ENCODE assay signal across 8 mouse cellular contexts in the genomic region with DNA sequence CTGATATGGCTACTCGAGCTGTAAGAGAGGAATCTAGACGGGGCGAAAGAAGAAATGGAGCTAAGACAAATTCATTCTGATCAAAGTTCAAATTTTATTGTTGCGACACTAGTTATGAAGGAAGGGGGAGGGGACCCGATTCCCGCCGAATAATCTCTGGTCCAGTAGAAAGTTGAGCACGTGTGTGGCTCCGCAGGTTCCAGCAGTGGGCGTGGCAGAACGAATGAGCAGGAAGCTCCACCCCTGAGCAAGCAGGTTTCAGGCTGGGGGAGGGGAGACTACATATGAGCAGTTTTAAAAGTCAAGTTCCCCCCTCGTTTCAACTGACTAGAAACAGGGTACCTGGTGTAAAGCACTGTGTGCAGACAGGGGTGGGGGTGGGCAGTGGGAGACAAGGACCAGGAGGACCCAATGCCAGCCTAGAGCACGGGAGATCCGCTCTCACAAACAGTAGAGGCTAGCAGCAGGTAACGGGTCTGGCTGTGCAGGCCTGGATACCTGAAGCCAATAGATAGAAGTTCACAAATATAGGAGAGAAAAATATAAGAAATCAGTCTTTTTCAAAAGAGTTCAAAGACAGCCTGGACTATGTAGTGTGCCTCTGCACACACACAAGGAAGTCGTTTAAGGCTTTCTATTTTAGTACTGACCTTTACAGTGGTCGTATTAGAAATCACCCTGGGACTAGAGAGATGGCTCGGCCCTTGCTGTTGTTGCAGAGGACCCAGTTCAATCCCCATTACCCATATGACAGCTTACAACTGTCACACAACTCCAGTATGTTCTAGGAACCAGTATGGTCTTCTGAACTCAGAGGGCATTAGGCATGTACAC. TPM values are rescaled to one million over a fixed set of nuclear protein-coding genes. Genes with fewer than 3 reads are reported as not detected.
DNase-seq lines count a peak whose midpoint lies in the region; ATAC-seq lines count a peak whose summit lies in the region.

No protein-coding gene starts in this region.

- H3K27me3 ChIP-seq in hindbrain, embryonic 16.5 days (replicated peaks; ENCODE audit: control insufficient read depth, insufficient read depth, low read length): no peaks in the 10 kb centered on the region
- H3K27me3 ChIP-seq in liver, embryonic 13.5 days: no peaks in the 10 kb centered on the region

- no peaks in the 10 kb centered on the region for H3K9me3 ChIP-seq in hindbrain, embryonic 16.5 days (ENCODE audit: control insufficient read depth, low read length)
- H3K9me3 ChIP-seq in liver, embryonic 13.5 days (replicated peaks): no peaks in the 10 kb centered on the region

- 21% methylated on average over 18 of the region's 18 CpGs for WGBS in hindbrain, embryonic 16.5 days
- WGBS in liver, embryonic 13.5 days (ENCODE audit: insufficient replicate concordance): 5% methylated on average over 18 of the region's 18 CpGs

- peaks cover 3% of the 10 kb centered on the region; the same call in 1 of the 2 replicates for H3K4me1 ChIP-seq in brown adipose tissue, adult 24 weeks (ENCODE audit: control insufficient read depth, insufficient read depth, insufficient read length, low read length)
- H3K4me1 ChIP-seq in hindbrain, embryonic 16.5 days (ENCODE audit: control insufficient read depth, insufficient read depth, low read depth, low read length): no peaks in the 10 kb centered on the region
- H3K4me1 ChIP-seq in liver, embryonic 13.5 days (replicated peaks): peaks cover 27% of the 10 kb centered on the region

- peak; percentile 25 for DNase-seq in embryo, embryonic 10.5 days (ENCODE audit: low spot score)
- no peak for DNase-seq in embryo, embryonic 10 days (ENCODE audit: low spot score)
- peak; percentile 63 for DNase-seq in liver, embryonic 13.5 days
- peak; percentile 35 for DNase-seq in retina, embryonic 14.5 days (ENCODE audit: low spot score)
- no peak for DNase-seq in Muller cell, postnatal 12 days (ENCODE audit: inconsistent ontology term)
- no peak for DNase-seq in right cerebral cortex, postnatal 36 days (ENCODE audit: low spot score in 2 of 2)

- ATAC-seq in hindbrain, embryonic 16.5 days: peak; percentile 72; the same call in 1 of the 2 replicates
- ATAC-seq in liver, embryonic 13.5 days (ENCODE audit: low read depth): peak; percentile 66

- H3K36me3 ChIP-seq in hindbrain, embryonic 16.5 days (ENCODE audit: control insufficient read depth, insufficient read depth, low read length): no peaks in the 10 kb centered on the region
- H3K36me3 ChIP-seq in liver, embryonic 13.5 days: peaks cover 17% of the 10 kb centered on the region

- no peak overlapping the region for H3K27ac ChIP-seq in brown adipose tissue, adult 24 weeks (replicated peaks; ENCODE audit: low read depth, low read length)
- H3K27ac ChIP-seq in hindbrain, embryonic 16.5 days (ENCODE audit: low read depth, low read length): no peak overlapping the region
- H3K27ac ChIP-seq in liver, embryonic 13.5 days: peak overlapping the region; percentile 44

- H3K9ac ChIP-seq in hindbrain, embryonic 16.5 days (ENCODE audit: low read depth, low read length): no peak overlapping the region
- peak overlapping the region; percentile 64 for H3K9ac ChIP-seq in liver, embryonic 13.5 days

- peak overlapping the region; percentile 22 for H3K4me3 ChIP-seq in brown adipose tissue, adult 24 weeks (ENCODE audit: insufficient read depth, low read depth, low read length)
- peak overlapping the region; percentile 16 for H3K4me3 ChIP-seq in hindbrain, embryonic 16.5 days (ENCODE audit: low read length)
- peak overlapping the region; percentile 47 for H3K4me3 ChIP-seq in liver, embryonic 13.5 days (replicated peaks)

- H3K4me2 ChIP-seq in hindbrain, embryonic 16.5 days (ENCODE audit: low read length): peak overlapping the region; percentile 46
- peak overlapping the region; percentile 70 for H3K4me2 ChIP-seq in liver, embryonic 13.5 days

RNA-seq across cellular contexts. Expression of a gene that starts 15.6 kb away (rescaled TPM):
- 3.7 and 5.2 TPM in 2 replicates for polyA plus RNA-seq in brown adipose tissue, adult 24 weeks (2012; ENCODE audit: insufficient read depth, insufficient read length, missing spikeins)
- polyA plus RNA-seq in hindbrain, embryonic 16.5 days (2015; fragmentation: Nextera tagmentation; extraction: Ambion mirVana): 7.5 and 9.1 TPM in 2 replicates
- 3.8 and 4.8 TPM in 2 replicates for polyA plus RNA-seq in liver, embryonic 13.5 days (2015; fragmentation: Nextera tagmentation; extraction: Ambion mirVana)

RNA-seq across cellular contexts. Expression of a gene that starts 46.6 kb away (rescaled TPM):
- polyA plus RNA-seq in brown adipose tissue, adult 24 weeks (2012; ENCODE audit: insufficient read depth, insufficient read length, missing spikeins): 440 and 463 TPM in 2 replicates
- polyA plus RNA-seq in hindbrain, embryonic 16.5 days (2015; fragmentation: Nextera tagmentation; extraction: Ambion mirVana): 433 and 454 TPM in 2 replicates
- 368 and 385 TPM in 2 replicates for polyA plus RNA-seq in liver, embryonic 13.5 days (2015; fragmentation: Nextera tagmentation; extraction: Ambion mirVana)

RNA-seq across cellular contexts. Expression of a gene that starts 46.6 kb away (rescaled TPM):
- 837 and 962 TPM in 2 replicates for polyA plus RNA-seq in brown adipose tissue, adult 24 weeks (2012; ENCODE audit: insufficient read depth, insufficient read length, missing spikeins)
- polyA plus RNA-seq in hindbrain, embryonic 16.5 days (2015; fragmentation: Nextera tagmentation; extraction: Ambion mirVana): 157 and 162 TPM in 2 replicates
- 120 and 139 TPM in 2 replicates for polyA plus RNA-seq in liver, embryonic 13.5 days (2015; fragmentation: Nextera tagmentation; extraction: Ambion mirVana)

Comparison
In these comparisons a context has a peak if more than half of its experiments do, and no peak if none do; other contexts are left out.
1. DNase-seq: peak in embryo, embryonic 10.5 days (single experiment), liver, embryonic 13.5 days (single experiment) and retina, embryonic 14.5 days (single experiment); none in embryo, embryonic 10 days (single experiment), Muller cell, postnatal 12 days (single experiment) and right cerebral cortex, postnatal 36 days (0 of 2).
2. Peak in every context shown above with its lines, with median percentiles within 50 percentile points of each other: H3K4me3 ChIP-seq.